ENCODE assay signal across 8 mouse cellular contexts in genomic region chr1:23705489-23705888, GRCm38 (mm10). TPM values are rescaled to one million over a fixed set of nuclear protein-coding genes. Genes with fewer than 3 reads are reported as not detected.
DNase-seq lines count a peak whose midpoint lies in the region; ATAC-seq lines count a peak whose summit lies in the region.

No protein-coding gene starts in this region.

- ATAC-seq in CD4-positive, CD25-positive, alpha-beta regulatory T cell, adult 4 months: no peak
- peak; percentile 58; the same call in 1 of the 2 replicates for ATAC-seq in common myeloid progenitor, adult 5-6 weeks (replicated peaks; ENCODE audit: low read depth, poor library complexity, severe bottlenecking)
- peak; percentile 27 to 42; a peak in 2 of 4 replicates for ATAC-seq in hematopoietic stem cell, adult 5-6 weeks (replicated peaks in 1 of 2; ENCODE audit: insufficient read depth in 1 of 2, low FRiP score in 2 of 2, low TSS enrichment in 1 of 2, low read depth in 1 of 2, poor library complexity in 2 of 2, severe bottlenecking in 2 of 2)

- DNase-seq in CD4-positive, CD25-positive, alpha-beta regulatory T cell, adult 2 months (ENCODE audit: low read depth, low spot score): peak; percentile 1
- peak; percentile 66 for DNase-seq in ZHBTc4 (ENCODE audit: low read depth, low spot score)
- DNase-seq in layer of hippocampus, adult 9-10 months (ENCODE audit: low spot score): peak; percentile 49
- DNase-seq in mesoderm, embryonic 11.5 days (ENCODE audit: low read depth, low spot score): peak; percentile 71
- peak; percentile 61 for DNase-seq in right cerebral cortex, postnatal 4 days

RNA-seq across cellular contexts. Expression of gene B3gat2, which starts 56.1 kb away (rescaled TPM):
- 1 to 10 TPM; 1.7 to 1.9 TPM for polyA plus RNA-seq in CD4-positive, CD25-positive, alpha-beta regulatory T cell, adult 4 months (2017; shearing (Covaris generic))
- total RNA-seq in common myeloid progenitor, adult 5-6 weeks (2017): 0.50 TPM in 1 of 2 replicates, not detected in the other
- total RNA-seq in hematopoietic stem cell, adult 5-6 weeks (2017): 0.19 TPM in 1 of 2 replicates, not detected in the other

Comparison
In these comparisons a context has a peak if more than half of its experiments do, and no peak if none do; other contexts are left out.
1. DNase-seq: peak in every context shown above with its lines; median percentile 71 in mesoderm, embryonic 11.5 days; 66 in ZHBTc4; 61 in right cerebral cortex, postnatal 4 days; 49 in layer of hippocampus, adult 9-10 months; 1 in CD4-positive, CD25-positive, alpha-beta regulatory T cell, adult 2 months.